Mouse (Mus musculus): ENCODE measurements at regions not wholly inside any gene's neighbourhood (a gene's known extent, or its start where the extent isn't known, plus 50 kb on each side); places are given as distances from the start of the nearest gene placed in this dataset.

- no peak for DNase-seq (ENCODE audit: extremely low spot score, low spot score)
- Histone ChIP-seq H3K9me3 (peaks cover 5% of the 10 kb centered on the region; the same call in 1 of the 2 replicates), H3K27me3 (ENCODE audit: poor library complexity, severe bottlenecking) (no peaks in the 10 kb centered on the region), H3K4me1 (peaks cover 24% of the 10 kb centered on the region), H3K27ac (no peak overlapping the region), H3K4me3 (no peak overlapping the region), H3K36me3 (replicated peaks) (no peaks in the 10 kb centered on the region)
- WGBS: 96% methylated on average over 8 of the region's 8 CpGs
Measured at GRCm38 (mm10) chr10:83864591-83864990, 141.9 kb downstream of the 1500009L16Rik start.

DNA sequence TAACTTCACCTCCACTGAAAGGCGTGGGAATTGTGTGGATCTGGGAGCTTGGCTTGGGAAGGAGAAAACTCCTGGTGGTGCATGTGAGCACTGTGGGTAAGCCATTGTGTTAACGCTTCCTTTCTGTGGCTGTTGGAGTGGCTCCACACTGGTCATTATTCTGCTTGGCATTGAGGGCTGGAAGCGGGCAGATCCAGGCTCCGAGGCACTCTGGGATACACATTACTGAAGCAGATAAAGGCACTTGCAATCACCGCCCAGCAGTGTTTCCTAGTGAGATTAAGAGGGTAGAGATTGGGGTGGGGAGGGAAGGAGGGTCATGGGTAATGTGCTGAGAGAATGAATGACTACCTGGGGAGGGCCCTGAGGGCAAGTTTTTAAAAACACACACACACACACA is 143.3 kb downstream of the 1500009L16Rik start:
- peaks cover 24% of the 10 kb centered on the region for H3K4me1 ChIP-seq
- H3K4me3 ChIP-seq: no peak overlapping the region
- 49% methylated on average over 5 of the region's 5 CpGs for WGBS
- no peak overlapping the region for H3K27ac ChIP-seq
- H3K9me3 ChIP-seq: peaks cover 5% of the 10 kb centered on the region; the same call in 1 of the 2 replicates
- H3K27me3 ChIP-seq (ENCODE audit: poor library complexity, severe bottlenecking): no peaks in the 10 kb centered on the region
- no peaks in the 10 kb centered on the region for H3K36me3 ChIP-seq (replicated peaks)
- DNase-seq (ENCODE audit: extremely low spot score, low spot score): no peak

DNA sequence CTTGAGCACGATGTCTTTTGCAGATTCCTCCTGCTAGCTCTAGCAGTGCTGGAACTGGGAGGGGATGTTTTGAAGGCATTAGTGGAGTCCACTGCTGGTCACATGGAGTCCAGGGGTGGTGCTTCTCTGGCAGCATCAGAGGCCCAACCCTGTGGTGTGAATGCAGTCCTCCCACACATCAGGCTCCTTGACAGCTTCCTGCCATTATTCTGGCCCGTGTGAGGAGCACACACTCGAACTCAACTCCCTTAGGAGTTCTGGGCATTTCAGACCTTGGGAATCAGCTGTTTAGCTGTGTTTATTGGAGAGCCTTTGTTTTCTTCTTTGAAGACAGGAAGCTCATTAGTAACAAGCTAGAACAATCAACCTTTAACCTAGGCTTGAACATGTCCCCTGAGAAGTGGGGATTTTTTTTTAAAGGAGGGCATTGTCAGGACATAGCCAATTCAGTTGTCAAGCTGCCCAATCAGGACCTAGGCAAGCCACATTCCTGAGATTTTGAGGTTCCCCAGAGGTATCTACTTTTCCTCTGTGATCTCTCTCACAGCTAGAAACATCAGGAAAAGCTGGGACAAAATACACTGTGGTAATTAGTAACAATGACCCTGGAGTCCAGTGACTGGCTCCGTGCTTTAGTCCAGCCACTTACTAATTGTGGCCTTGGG is 149.2 kb downstream of the 1500009L16Rik start:
- 76% methylated on average over 4 of the region's 4 CpGs for WGBS
- H3K9me3 ChIP-seq: no peaks in the 10 kb centered on the region
- H3K4me3 ChIP-seq: no peak overlapping the region
- H3K27ac ChIP-seq: no peak overlapping the region; the same call in 1 of the 2 replicates
- no peaks in the 10 kb centered on the region for H3K36me3 ChIP-seq (replicated peaks)
- peaks cover 15% of the 10 kb centered on the region for H3K4me1 ChIP-seq
- DNase-seq (ENCODE audit: extremely low spot score, low spot score): no peak
- no peaks in the 10 kb centered on the region for H3K27me3 ChIP-seq (ENCODE audit: poor library complexity, severe bottlenecking)

GRCm38 (mm10) chr10:83878745-83879144 is 156.1 kb downstream of the 1500009L16Rik start:
- no peak for DNase-seq (ENCODE audit: extremely low spot score, low spot score)
- WGBS: 89% methylated on average over 2 of the region's 2 CpGs
- no peaks in the 10 kb centered on the region for H3K27me3 ChIP-seq (ENCODE audit: poor library complexity, severe bottlenecking)
- no peaks in the 10 kb centered on the region for H3K9me3 ChIP-seq
- H3K36me3 ChIP-seq (replicated peaks): no peaks in the 10 kb centered on the region
- H3K27ac ChIP-seq: no peak overlapping the region
- peaks cover 26% of the 10 kb centered on the region for H3K4me1 ChIP-seq
- H3K4me3 ChIP-seq: no peak overlapping the region

DNA sequence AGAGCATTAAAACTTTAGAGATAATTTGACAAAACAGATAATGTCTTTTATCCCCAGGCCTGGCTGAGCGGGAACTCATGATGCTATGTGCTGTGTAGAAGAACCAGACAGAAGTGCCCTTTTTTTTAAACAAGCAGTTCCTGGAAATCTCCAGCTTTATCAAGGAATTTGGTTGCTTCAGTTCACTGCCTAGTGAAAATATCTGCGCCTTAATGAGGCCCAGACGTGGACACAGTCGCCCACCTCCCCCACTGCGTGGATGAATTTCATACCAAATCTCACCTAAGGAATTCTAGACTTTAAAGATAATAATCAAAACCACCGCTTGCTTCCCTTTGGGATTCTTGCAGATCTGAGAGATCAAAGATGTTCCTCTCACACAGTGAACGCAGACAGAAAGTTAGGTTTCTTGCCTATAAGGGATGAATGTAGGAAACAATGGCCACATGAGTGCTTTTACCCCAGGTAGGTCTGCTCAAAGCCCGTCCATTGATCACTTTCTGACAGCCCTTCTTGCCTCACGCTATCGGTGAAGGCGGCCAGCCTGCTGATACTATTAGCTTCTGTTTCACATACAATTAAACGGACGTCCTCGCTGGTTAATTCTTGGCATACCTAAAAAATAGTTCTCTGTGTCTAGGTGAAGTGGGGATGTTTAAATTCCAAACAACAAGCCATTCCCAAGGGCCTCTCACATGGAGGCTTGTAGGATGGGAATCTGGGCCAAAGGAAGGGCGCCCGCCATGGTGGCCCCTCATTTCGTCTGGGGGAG is 159.6 kb downstream of the 1500009L16Rik start:
- no peak overlapping the region for H3K4me3 ChIP-seq
- no peaks in the 10 kb centered on the region for H3K9me3 ChIP-seq
- WGBS: 64% methylated on average over 17 of the region's 17 CpGs
- peak; percentile 34 for DNase-seq (ENCODE audit: extremely low spot score, low spot score)
- H3K4me1 ChIP-seq: peaks cover 19% of the 10 kb centered on the region
- H3K27me3 ChIP-seq (ENCODE audit: poor library complexity, severe bottlenecking): no peaks in the 10 kb centered on the region
- no peaks in the 10 kb centered on the region for H3K36me3 ChIP-seq (replicated peaks)
- H3K27ac ChIP-seq: peak overlapping the region; percentile 64

GRCm38 (mm10) chr10:83882891-83883185 is 160.2 kb downstream of the 1500009L16Rik start:
- no peak overlapping the region for H3K4me3 ChIP-seq
- peak overlapping the region; percentile 64 for H3K27ac ChIP-seq
- H3K27me3 ChIP-seq (ENCODE audit: poor library complexity, severe bottlenecking): no peaks in the 10 kb centered on the region
- DNase-seq (ENCODE audit: extremely low spot score, low spot score): peak; percentile 26
- peaks cover 19% of the 10 kb centered on the region for H3K4me1 ChIP-seq
- WGBS: 61% methylated on average over 1 of the region's 1 CpGs
- H3K9me3 ChIP-seq: no peaks in the 10 kb centered on the region
- H3K36me3 ChIP-seq (replicated peaks): no peaks in the 10 kb centered on the region

DNA sequence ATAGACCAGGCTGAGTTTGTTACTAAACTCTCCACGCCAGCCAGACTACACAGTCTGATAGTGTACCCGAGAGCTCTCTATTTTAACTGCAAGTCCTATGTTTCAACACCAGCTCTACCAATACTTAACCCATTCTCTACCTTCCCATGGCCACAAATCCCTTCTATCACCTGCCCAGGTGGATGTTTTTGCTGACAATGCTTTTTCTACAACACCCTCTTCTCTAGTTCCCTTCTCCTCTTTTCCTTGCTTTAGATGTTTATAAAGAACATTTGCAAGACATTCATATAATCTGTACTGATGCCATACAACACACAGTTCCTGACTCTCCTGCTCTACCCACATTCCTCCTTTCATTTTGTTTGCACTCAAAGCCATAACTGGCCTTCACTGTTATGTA is 161.9 kb downstream of the 1500009L16Rik start:
- no peaks in the 10 kb centered on the region for H3K36me3 ChIP-seq (replicated peaks)
- no peak overlapping the region for H3K27ac ChIP-seq
- H3K4me1 ChIP-seq: peaks cover 19% of the 10 kb centered on the region
- no peaks in the 10 kb centered on the region for H3K27me3 ChIP-seq (ENCODE audit: poor library complexity, severe bottlenecking)
- WGBS: 87% methylated on average over 2 of the region's 2 CpGs
- no peak for DNase-seq (ENCODE audit: extremely low spot score, low spot score)
- no peak overlapping the region for H3K4me3 ChIP-seq
- no peaks in the 10 kb centered on the region for H3K9me3 ChIP-seq

- Histone ChIP-seq H3K9me3 (no peaks in the 10 kb centered on the region), H3K36me3 (replicated peaks) (no peaks in the 10 kb centered on the region), H3K27ac (no peak overlapping the region), H3K4me3 (no peak overlapping the region), H3K4me1 (no peaks in the 10 kb centered on the region), H3K27me3 (ENCODE audit: poor library complexity, severe bottlenecking) (no peaks in the 10 kb centered on the region)
- 85% methylated on average over 6 of the region's 6 CpGs for WGBS
- no peak for DNase-seq (ENCODE audit: extremely low spot score, low spot score)
Measured at GRCm38 (mm10) chr10:83888587-83888986, 165.9 kb downstream of the 1500009L16Rik start.

DNA sequence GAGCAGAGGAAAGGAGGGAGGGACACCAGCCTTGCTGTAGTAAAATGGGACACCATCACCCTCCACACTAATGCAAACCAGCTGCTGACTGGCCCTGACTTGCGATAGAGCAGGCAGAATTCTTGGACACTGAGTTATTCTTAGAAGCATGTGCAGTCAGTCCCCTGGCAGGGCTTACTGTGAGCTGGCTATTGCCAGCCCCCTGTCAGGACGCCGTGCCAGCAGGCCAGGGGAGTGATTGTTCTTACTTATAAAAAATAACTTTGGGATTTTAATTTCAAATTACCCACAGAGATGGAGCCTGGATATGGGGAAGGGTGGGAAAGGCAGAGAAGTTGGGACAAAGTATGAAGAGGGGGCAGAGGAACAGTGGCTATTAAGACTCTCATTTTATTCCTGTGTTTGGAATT is 173.1 kb downstream of the 1500009L16Rik start:
- H3K9me3 ChIP-seq: no peaks in the 10 kb centered on the region
- no peaks in the 10 kb centered on the region for H3K27me3 ChIP-seq (ENCODE audit: poor library complexity, severe bottlenecking)
- peak; percentile 26 for DNase-seq (ENCODE audit: extremely low spot score, low spot score)
- peaks cover 7% of the 10 kb centered on the region; the same call in 1 of the 2 replicates for H3K4me1 ChIP-seq
- no peaks in the 10 kb centered on the region for H3K36me3 ChIP-seq (replicated peaks)
- WGBS: 65% methylated on average over 3 of the region's 3 CpGs
- H3K4me3 ChIP-seq: no peak overlapping the region
- 0 out of 2 replicates have a peak overlapping the region, but pooled peaks have one; percentile 20 for H3K27ac ChIP-seq

- DNase-seq (ENCODE audit: extremely low spot score, low spot score): no peak
- peaks cover 7% of the 10 kb centered on the region; the same call in 1 of the 2 replicates for H3K4me1 ChIP-seq
- no peaks in the 10 kb centered on the region for H3K36me3 ChIP-seq (replicated peaks)
- WGBS: 87% methylated on average over 5 of the region's 5 CpGs
- H3K27me3 ChIP-seq (ENCODE audit: poor library complexity, severe bottlenecking): no peaks in the 10 kb centered on the region
- no peaks in the 10 kb centered on the region for H3K9me3 ChIP-seq
- 0 out of 2 replicates have a peak overlapping the region, but pooled peaks have one; percentile 20 for H3K27ac ChIP-seq
- no peak overlapping the region for H3K4me3 ChIP-seq
Measured at GRCm38 (mm10) chr10:83896160-83896559, 173.5 kb downstream of the 1500009L16Rik start.

DNA sequence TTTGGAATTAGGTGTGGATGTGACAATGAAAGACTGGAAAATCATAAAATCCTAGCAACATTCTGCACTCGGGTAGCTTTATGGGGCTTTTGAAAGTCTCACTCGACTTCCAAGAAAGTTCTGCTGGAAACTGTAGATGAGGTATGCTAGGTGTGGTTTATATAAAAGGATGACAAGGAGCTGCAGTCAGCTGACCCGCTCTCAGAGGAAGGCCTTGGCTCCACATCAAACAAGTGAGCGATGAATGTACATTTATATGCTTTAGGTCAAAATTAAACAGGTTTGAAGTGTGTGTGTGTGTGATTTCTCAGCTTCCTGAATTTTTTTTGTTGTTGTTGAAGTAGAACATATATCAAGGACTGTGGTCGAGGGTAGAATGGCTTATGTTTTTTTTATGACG is 174.9 kb downstream of the 1500009L16Rik start:
- Histone ChIP-seq H3K36me3 (replicated peaks) (no peaks in the 10 kb centered on the region), H3K4me1 (peaks cover 7% of the 10 kb centered on the region; the same call in 1 of the 2 replicates), H3K9me3 (no peaks in the 10 kb centered on the region), H3K27ac (no peak overlapping the region), H3K4me3 (no peak overlapping the region), H3K27me3 (ENCODE audit: poor library complexity, severe bottlenecking) (no peaks in the 10 kb centered on the region)
- no peak for DNase-seq (ENCODE audit: extremely low spot score, low spot score)
- WGBS: 92% methylated on average over 6 of the region's 6 CpGs

DNA sequence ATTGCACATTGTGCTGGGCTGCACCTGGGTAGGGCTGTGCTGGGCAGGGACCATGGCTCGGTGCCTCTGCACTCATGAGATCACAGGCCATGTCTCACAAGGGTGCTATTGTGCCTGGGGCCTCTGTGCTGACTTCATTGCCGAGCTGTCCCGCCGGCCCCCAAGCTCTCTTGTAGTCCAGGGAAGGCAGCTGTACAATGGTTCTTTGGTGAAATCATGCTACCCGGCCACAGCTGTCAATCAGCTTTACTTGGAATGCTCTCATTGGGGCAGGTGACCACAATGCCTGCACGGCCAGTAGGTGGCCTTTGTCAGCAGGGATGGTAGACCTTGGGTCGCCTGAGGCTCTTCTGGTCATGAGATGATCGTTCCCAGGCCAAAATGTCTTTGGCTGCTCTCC is 184.1 kb downstream of the 1500009L16Rik start:
- Histone ChIP-seq H3K4me1 (peaks cover 7% of the 10 kb centered on the region), H3K27ac (0 out of 2 replicates have a peak overlapping the region, but pooled peaks have one; percentile 30), H3K4me3 (no peak overlapping the region), H3K27me3 (ENCODE audit: poor library complexity, severe bottlenecking) (no peaks in the 10 kb centered on the region), H3K36me3 (replicated peaks) (no peaks in the 10 kb centered on the region), H3K9me3 (no peaks in the 10 kb centered on the region)
- no peak for DNase-seq (ENCODE audit: extremely low spot score, low spot score)
- 54% methylated on average over 8 of the region's 8 CpGs for WGBS

- Histone ChIP-seq H3K9me3 (no peaks in the 10 kb centered on the region), H3K4me1 (peaks cover 26% of the 10 kb centered on the region), H3K36me3 (replicated peaks) (no peaks in the 10 kb centered on the region), H3K27ac (no peak overlapping the region), H3K27me3 (ENCODE audit: poor library complexity, severe bottlenecking) (no peaks in the 10 kb centered on the region), H3K4me3 (no peak overlapping the region)
- 92% methylated on average over 10 of the region's 10 CpGs for WGBS
- no peak for DNase-seq (ENCODE audit: extremely low spot score, low spot score)
Measured at GRCm38 (mm10) chr10:83910649-83911370, 188.1 kb downstream of the 1500009L16Rik start.
